Mouse (Mus musculus) activated CD4-positive, CD25-positive, alpha-beta regulatory T cell, adult 4 months (primary cell): ENCODE measurements around the gene Rundc1. TPM values are rescaled to one million over a fixed set of nuclear protein-coding genes. Genes with fewer than 3 reads are reported as not detected.
"Not testable (repeated sequence)": the region's sequence is repeated elsewhere in the genome, so short reads cannot be mapped to it uniquely, and the experiment has no call there.

Experiments
- ATAC-seq: one replicate; pipeline ENCODE4 v1.8.0; 2017
- polyA plus RNA-seq, 2 experiments: library from polyadenylated mRNA; unstranded; fragments of 100-300 nt; shearing (Covaris generic); gene quantifications; one replicate each; pipeline ENCODE4 v1.2.1; 2017

The Rundc1 gene
- polyA plus RNA-seq = 1 to 10 TPM; 5.4 to 8.0 TPM

- ATAC-seq = peak; percentile 82
These were observed at the start of gene Rundc1, which contains the start of gene Ptges3l for GRCm38 (mm10) chr11:101424925-101425813. Gene Rundc1, plus strand, starts transcription at chr11:101425085. Gene Ptges3l, minus strand, starts transcription at chr11:101425333.

- ATAC-seq = not testable (repeated sequence)
These were observed 46.7 kb upstream of the Rundc1 start for GRCm38 (mm10) chr11:101378196-101378595.

- no peak for ATAC-seq
These were observed 46.0 kb upstream of the Rundc1 start for GRCm38 (mm10) chr11:101378926-101379325.

- ATAC-seq = no peak
These were observed 43.1 kb upstream of the Rundc1 start for GRCm38 (mm10) chr11:101381817-101382216.

- ATAC-seq = no peak
These were observed 29.8 kb upstream of the Rundc1 start for GRCm38 (mm10) chr11:101395110-101395509.

- no peak for ATAC-seq
These were observed 9.6 kb upstream of the Rundc1 start for GRCm38 (mm10) chr11:101415306-101415705.

GRCm38 (mm10) chr11:101416433-101417100 lies 8.3 kb upstream of the Rundc1 start:
- no peak for ATAC-seq

GRCm38 (mm10) chr11:101417101-101417855 lies 7.6 kb upstream of the Rundc1 start, which contains the start of gene Aarsd1:
Gene Aarsd1, minus strand, starts transcription at chr11:101417615.
- ATAC-seq = peak; percentile 89

- ATAC-seq = no peak
These were observed 5.9 kb upstream of the Rundc1 start for GRCm38 (mm10) chr11:101418991-101419390.

GRCm38 (mm10) chr11:101419610-101420009 lies 5.3 kb upstream of the Rundc1 start:
- no peak for ATAC-seq

- no peak for ATAC-seq
These were observed 4.7 kb upstream of the Rundc1 start for GRCm38 (mm10) chr11:101420148-101420547.

- no peak for ATAC-seq
These were observed 607 bp upstream of the Rundc1 start, which contains the start of gene Gm27029 for GRCm38 (mm10) chr11:101424105-101424851. Gene Gm27029, minus strand, starts transcription at chr11:101424796.

GRCm38 (mm10) chr11:101426165-101426564 lies 1.3 kb downstream of the Rundc1 start:
- ATAC-seq = no peak

- no peak for ATAC-seq
These were observed 6.4 kb downstream of the Rundc1 start for GRCm38 (mm10) chr11:101431327-101431726.

GRCm38 (mm10) chr11:101433396-101433795 lies 8.5 kb downstream of the Rundc1 start:
- ATAC-seq = no peak

- ATAC-seq = no peak
These were observed 10.9 kb downstream of the Rundc1 start for GRCm38 (mm10) chr11:101435831-101436230.

GRCm38 (mm10) chr11:101436916-101437315 lies 12.0 kb downstream of the Rundc1 start:
- no peak for ATAC-seq

GRCm38 (mm10) chr11:101438006-101438405 lies 13.1 kb downstream of the Rundc1 start:
- not testable (repeated sequence) for ATAC-seq

GRCm38 (mm10) chr11:101441450-101442126 lies 16.7 kb downstream of the Rundc1 start:
- not testable (repeated sequence) for ATAC-seq

GRCm38 (mm10) chr11:101442127-101442693 lies 17.3 kb downstream of the Rundc1 start, which contains the start of gene Rpl27:
Gene Rpl27, plus strand, starts transcription at chr11:101442298.
- peak; percentile 95 for ATAC-seq

- peak; percentile 12 for ATAC-seq
These were observed 17.9 kb downstream of the Rundc1 start for GRCm38 (mm10) chr11:101442760-101443159.
